Mouse (Mus musculus): ENCODE results near the gene Il1r1.

GRCm38 (mm10) chr1:40298053-40298452, 73.2 kb downstream of the Il1r1 start:
- TF ChIP-seq POLR2A (IDR thresholded peaks at IDR 0.05; ENCODE audit: insufficient read length, low read depth) (no peak), USF1 (IDR thresholded peaks at IDR 0.05; ENCODE audit: low read depth) (no peak), POLR2AphosphoS2 (IDR thresholded peaks at IDR 0.05; ENCODE audit: insufficient read length, low read depth) (no peak), MAX (IDR thresholded peaks at IDR 0.05; ENCODE audit: low read depth) (no peak), E2F4 (IDR thresholded peaks at IDR 0.05; ENCODE audit: insufficient read depth) (no peak), TCF3 (IDR thresholded peaks at IDR 0.05; ENCODE audit: insufficient read length, low read depth) (no peak)

All from myocyte (in vitro differentiated cells).